Mouse (Mus musculus) hindbrain, postnatal 0 days (tissue): ENCODE measurements around the gene Wbp4. TPM values are rescaled to one million over a fixed set of nuclear protein-coding genes. Genes with fewer than 3 reads are reported as not detected.

Experiments
- ATAC-seq: fragments of 200-750 bp; cut with Nextera tagmentation; 2 replicates; pipeline ENCODE4 v1.8.0; 2017; ENCODE audit warnings: mild to moderate bottlenecking, moderate TSS enrichment, moderate library complexity
- DNase-seq: peaks from one replicate; pipeline ENCODE4 v3.0.0-alpha.2; 2015; ENCODE audit warnings: low spot score
- H3K27ac ChIP-seq: fragments of 300-500 bp; sonication (generic); 2 replicates; pipeline ENCODE4 v1.5.1; 2014; ENCODE audit warnings: mild to moderate bottlenecking
- H3K27me3 ChIP-seq: fragments of 300-500 bp; sonication (generic); 2 replicates; pipeline ENCODE4 v1.6.1; 2014; ENCODE audit warnings: low read length, mixed read lengths; ENCODE audit not compliant: insufficient read depth
- H3K36me3 ChIP-seq: fragments of 300-500 bp; sonication (generic); 2 replicates; pipeline ENCODE4 v1.6.1; 2014; ENCODE audit warnings: low read length, mixed read lengths; ENCODE audit not compliant: insufficient read depth
- H3K4me1 ChIP-seq: fragments of 300-500 bp; sonication (generic); 2 replicates; pipeline ENCODE4 v1.6.1; 2014; ENCODE audit warnings: antibody characterized with exemption, low read length, mixed read lengths; ENCODE audit not compliant: insufficient read depth
- H3K4me2 ChIP-seq: fragments of 300-500 bp; sonication (generic); 2 replicates; pipeline ENCODE4 v1.6.1; 2014; ENCODE audit warnings: low read depth, mild to moderate bottlenecking, low read length, moderate library complexity, mixed read lengths
- H3K4me3 ChIP-seq: fragments of 300-500 bp; sonication (generic); 2 replicates; pipeline ENCODE4 v1.5.1; 2014; ENCODE audit warnings: low read length
- H3K9ac ChIP-seq: fragments of 300-500 bp; sonication (generic); replicated peaks from 2 replicates; pipeline ENCODE4 v1.6.1; 2014; ENCODE audit warnings: mild to moderate bottlenecking, low read length, moderate library complexity, mixed read lengths
- H3K9me3 ChIP-seq: fragments of 300-500 bp; sonication (generic); 2 replicates; pipeline ENCODE4 v1.6.1; 2016; ENCODE audit warnings: low read length, mixed read lengths
- CTCF ChIP-seq: IDR thresholded peaks from 2 replicates; pipeline ENCODE4 v1.5.1; 2016; ENCODE audit warnings: antibody characterized with exemption, control low read depth, low read depth
- WGBS: fragments of 180-500 bp; shearing (Covaris S2); extraction: QIAGEN DNeasy Blood & Tissue Kit; methylation state at CpG from one replicate; pipeline ENCODE4 v1.1.7; 2014; 5-methylcytosine and 5-hydroxymethylcytosine counted together
- polyA plus RNA-seq: library from polyadenylated mRNA; unstranded; fragments of >200 nt; fragmentation: Nextera tagmentation; extraction: Ambion mirVana; gene quantifications from 2 replicates; pipeline ENCODE4 v1.2.1, GENCODE M21; 2015
- total RNA-seq: library from RNA; depleted of rRNA; stranded (reverse); fragments of >200 nt; gene quantifications from 2 replicates; pipeline ENCODE4 v1.2.3, GENCODE M21; 2014

Gene Wbp4
- total and polyA plus RNA-seq, 2 experiments from 2014 or later, result 20.6 to 49.9 TPM

- TF ChIP-seq CTCF, result no peak
- H3K4me2 ChIP-seq, result no peak overlapping the region
- H3K4me3 ChIP-seq, result no peak overlapping the region
- no peaks in the 10 kb centered on the region for H3K9me3 ChIP-seq
- ATAC-seq (no peak), DNase-seq (no peak)
- H3K4me1 ChIP-seq, result no peaks in the 10 kb centered on the region
- no peaks in the 10 kb centered on the region for H3K27me3 ChIP-seq
- 91% methylated on average over 6 of the region's 6 CpGs for WGBS
- no peaks in the 10 kb centered on the region for H3K36me3 ChIP-seq
- H3K9ac ChIP-seq, result no peak overlapping the region
- H3K27ac ChIP-seq, result no peak overlapping the region
These were observed 13.0 kb upstream of the Wbp4 start for GRCm38 (mm10) chr14:79494349-79494748.

GRCm38 (mm10) chr14:79490246-79490645, 8.9 kb upstream of the Wbp4 start:
- Histone ChIP-seq H3K9me3 (no peaks in the 10 kb centered on the region), H3K27ac (no peak overlapping the region), H3K9ac (no peak overlapping the region), H3K27me3 (no peaks in the 10 kb centered on the region), H3K4me1 (peaks cover 9% of the 10 kb centered on the region; the same call in 1 of the 2 replicates), H3K36me3 (no peaks in the 10 kb centered on the region), H3K4me2 (no peak overlapping the region), H3K4me3 (no peak overlapping the region)
- no peak for ATAC-seq
- DNase-seq, result no peak
- no peak for TF ChIP-seq CTCF
- WGBS, result 75% methylated on average over 3 of the region's 3 CpGs

GRCm38 (mm10) chr14:79489150-79489549, 7.8 kb upstream of the Wbp4 start:
- TF ChIP-seq CTCF, result no peak
- no peak overlapping the region for H3K9ac ChIP-seq
- H3K27me3 ChIP-seq, result no peaks in the 10 kb centered on the region
- no peak overlapping the region for H3K4me3 ChIP-seq
- H3K4me1 ChIP-seq, result peaks cover 9% of the 10 kb centered on the region; the same call in 1 of the 2 replicates
- no peaks in the 10 kb centered on the region for H3K36me3 ChIP-seq
- 77% methylated on average over 12 of the region's 12 CpGs for WGBS
- H3K27ac ChIP-seq, result no peak overlapping the region
- DNase-seq (no peak), ATAC-seq (no peak)
- no peaks in the 10 kb centered on the region for H3K9me3 ChIP-seq
- H3K4me2 ChIP-seq, result no peak overlapping the region

DNA sequence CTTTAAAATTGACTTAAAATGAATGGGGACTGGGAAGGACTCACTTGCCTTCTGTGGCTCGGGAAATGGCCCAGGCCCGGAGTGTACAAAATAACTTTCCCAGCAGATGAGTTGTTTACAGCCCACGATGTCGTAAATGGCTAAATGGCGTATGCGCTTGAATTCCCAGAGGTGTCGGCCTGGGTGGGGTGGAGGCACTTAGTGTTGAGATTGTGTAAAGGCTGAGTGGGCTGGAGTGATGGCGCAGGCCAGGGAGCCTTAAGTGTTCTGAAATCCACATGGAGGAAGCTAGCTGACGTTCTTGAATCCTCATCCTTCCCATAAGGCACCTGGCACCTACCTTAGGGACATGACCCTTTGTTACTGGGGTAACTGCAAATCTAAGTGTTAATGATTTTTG, 7.2 kb upstream of the Wbp4 start:
- no peak overlapping the region for H3K9ac ChIP-seq
- H3K4me3 ChIP-seq, result no peak overlapping the region
- WGBS, result 81% methylated on average over 9 of the region's 9 CpGs
- H3K27ac ChIP-seq, result no peak overlapping the region
- peaks cover 9% of the 10 kb centered on the region; the same call in 1 of the 2 replicates for H3K4me1 ChIP-seq
- no peak for DNase-seq
- H3K27me3 ChIP-seq, result no peaks in the 10 kb centered on the region
- TF ChIP-seq CTCF, result no peak
- no peak for ATAC-seq
- H3K36me3 ChIP-seq, result no peaks in the 10 kb centered on the region
- no peak overlapping the region for H3K4me2 ChIP-seq
- no peaks in the 10 kb centered on the region for H3K9me3 ChIP-seq

GRCm38 (mm10) chr14:79486993-79487731, 5.8 kb upstream of the Wbp4 start:
- Histone ChIP-seq H3K27me3 (no peaks in the 10 kb centered on the region), H3K4me1 (peaks cover 16% of the 10 kb centered on the region; the same call in 1 of the 2 replicates), H3K9me3 (no peaks in the 10 kb centered on the region), H3K4me2 (peak overlapping the region; percentile 82), H3K27ac (peak overlapping the region; percentile 67), H3K9ac (peak overlapping the region; percentile 50), H3K4me3 (peak overlapping the region; percentile 42), H3K36me3 (no peaks in the 10 kb centered on the region)
- DNase-seq (peak; percentile 78), ATAC-seq (peak; percentile 77)
- WGBS, result 7% methylated on average over 19 of the region's 19 CpGs
- TF ChIP-seq CTCF, result peak; percentile 58

GRCm38 (mm10) chr14:79486617-79486992, 5.3 kb upstream of the Wbp4 start:
- H3K9ac ChIP-seq, result 0 out of 2 replicates have a peak overlapping the region, but pooled peaks have one; percentile 50
- no peaks in the 10 kb centered on the region for H3K9me3 ChIP-seq
- no peaks in the 10 kb centered on the region for H3K36me3 ChIP-seq
- no peak for TF ChIP-seq CTCF
- peak overlapping the region; percentile 42; the same call in 1 of the 2 replicates for H3K4me3 ChIP-seq
- no peaks in the 10 kb centered on the region for H3K27me3 ChIP-seq
- ATAC-seq (no peak), DNase-seq (no peak)
- H3K27ac ChIP-seq, result no peak overlapping the region
- H3K4me2 ChIP-seq, result peak overlapping the region; percentile 82
- WGBS, result 25% methylated on average over 8 of the region's 8 CpGs
- H3K4me1 ChIP-seq, result peaks cover 16% of the 10 kb centered on the region; the same call in 1 of the 2 replicates

DNA sequence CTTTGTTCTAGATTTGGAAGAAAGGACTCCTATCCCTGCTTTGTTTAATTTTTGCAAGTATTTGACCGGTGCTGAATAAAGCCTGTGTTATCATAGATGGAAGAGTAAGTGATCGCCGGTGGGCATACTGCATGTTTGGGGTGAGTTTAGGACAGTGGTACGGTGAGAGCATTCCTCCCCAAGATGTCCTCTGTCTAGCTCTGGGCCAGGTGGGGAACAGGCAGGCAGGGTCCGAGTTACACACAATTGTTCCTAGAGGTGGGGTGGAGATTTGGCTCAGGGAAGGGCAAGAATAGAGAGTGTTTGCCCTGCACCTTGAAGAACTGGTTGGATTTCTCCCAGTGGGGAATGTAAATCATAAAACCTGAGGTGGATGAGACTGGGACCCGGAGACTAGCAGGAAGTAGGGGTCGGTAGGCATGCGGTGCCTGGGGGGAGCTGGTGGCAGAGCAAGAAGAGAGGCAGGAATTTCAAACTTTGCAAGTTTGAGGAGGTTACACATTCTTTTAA, 2.3 kb upstream of the Wbp4 start:
- no peaks in the 10 kb centered on the region for H3K36me3 ChIP-seq
- no peak overlapping the region for H3K4me3 ChIP-seq
- H3K4me2 ChIP-seq, result 0 out of 2 replicates have a peak overlapping the region, but pooled peaks have one; percentile 65
- peaks cover 24% of the 10 kb centered on the region for H3K4me1 ChIP-seq
- DNase-seq, result no peak
- 79% methylated on average over 8 of the region's 8 CpGs for WGBS
- no peak overlapping the region for H3K9ac ChIP-seq
- H3K27ac ChIP-seq, result no peak overlapping the region
- no peaks in the 10 kb centered on the region for H3K27me3 ChIP-seq
- H3K9me3 ChIP-seq, result no peaks in the 10 kb centered on the region
- no peak for TF ChIP-seq CTCF
- ATAC-seq, result no peak
